Mouse (Mus musculus) ES-CJ7 (cell line): Measurements from ENCODE around the gene Gm14548.
A peak's percentile ranks its signal among the peaks of the same experiment; 100 is the strongest.
"Not testable (repeated sequence)": the region's sequence is repeated elsewhere in the genome, so short reads cannot be mapped to it uniquely, and the experiment has no call there.

Source experiments
- DNase-seq: peaks from one replicate; pipeline ENCODE4 v3.0.0; 2011; ENCODE audit warnings: low read depth, low spot score

The Gm14548 gene

DNA sequence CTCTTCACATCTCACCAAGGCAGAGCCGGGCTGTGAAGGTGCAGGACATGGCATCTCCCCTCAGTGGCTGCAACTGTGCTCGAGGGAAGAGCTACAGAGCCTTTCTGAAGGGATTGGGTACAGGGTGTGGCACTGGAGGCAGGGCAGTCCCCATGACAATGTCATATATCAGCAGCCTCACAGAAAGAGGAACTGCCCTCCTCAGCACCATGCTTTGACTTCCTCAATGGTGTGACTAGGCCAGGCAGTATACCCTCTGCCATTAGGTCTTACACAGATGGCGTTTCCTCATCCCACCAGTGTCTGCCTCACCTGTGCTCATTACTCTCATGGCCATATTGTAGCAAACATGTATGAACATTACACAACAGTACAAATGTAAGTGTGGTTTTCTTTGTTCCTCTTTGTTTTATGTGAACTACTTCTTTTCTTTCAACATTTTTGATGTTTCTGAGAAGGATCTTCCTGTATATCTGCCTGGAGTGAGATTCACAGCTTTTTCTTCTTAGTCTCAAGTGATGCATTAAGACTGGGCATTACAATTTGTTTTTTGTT lies at the start of gene Gm14548:
Gene Gm14548 (minus strand): TSS at position 85 of the 555 bp plus-strand sequence.
- DNase-seq = not testable (repeated sequence)

DNA sequence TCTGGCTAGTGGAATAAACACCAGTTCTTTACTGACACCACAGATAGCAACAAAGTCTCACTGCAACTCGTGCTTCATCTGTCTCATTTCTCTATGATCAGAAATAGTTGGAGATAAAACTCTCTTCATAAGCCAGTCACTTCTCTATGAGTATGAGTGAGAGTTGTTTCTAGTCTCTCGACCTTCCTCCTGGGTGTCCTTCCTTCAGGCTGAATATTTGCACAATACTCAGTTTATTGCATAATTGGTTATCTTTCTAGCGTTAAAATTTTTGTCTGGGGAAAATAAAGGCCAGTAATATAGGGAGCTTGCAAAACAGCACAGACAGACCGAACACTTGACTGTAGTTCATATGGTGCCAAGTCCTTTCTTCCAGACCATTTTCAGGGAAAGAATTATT lies 48.2 kb upstream of the Gm14548 start:
- DNase-seq = no peak

DNA sequence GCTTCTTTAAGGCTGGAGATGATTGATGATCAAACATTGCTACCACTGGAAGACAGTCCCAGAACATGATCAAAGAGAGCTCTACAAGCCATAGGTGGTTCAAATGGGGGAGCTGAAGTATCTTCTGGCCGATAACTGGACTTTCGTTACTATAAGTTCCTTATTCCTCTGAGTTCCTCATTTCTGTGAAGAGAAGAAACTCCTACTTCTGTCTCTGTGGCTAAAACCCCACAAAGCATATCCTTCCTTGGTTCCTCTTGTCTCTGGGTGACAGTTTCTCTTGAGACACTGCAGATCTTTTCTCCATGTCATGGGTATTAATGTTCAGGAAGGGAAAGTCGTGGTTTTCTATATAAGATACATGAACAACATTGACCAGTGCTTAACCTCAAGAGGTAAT lies 43.0 kb upstream of the Gm14548 start:
- no peak for DNase-seq

DNA sequence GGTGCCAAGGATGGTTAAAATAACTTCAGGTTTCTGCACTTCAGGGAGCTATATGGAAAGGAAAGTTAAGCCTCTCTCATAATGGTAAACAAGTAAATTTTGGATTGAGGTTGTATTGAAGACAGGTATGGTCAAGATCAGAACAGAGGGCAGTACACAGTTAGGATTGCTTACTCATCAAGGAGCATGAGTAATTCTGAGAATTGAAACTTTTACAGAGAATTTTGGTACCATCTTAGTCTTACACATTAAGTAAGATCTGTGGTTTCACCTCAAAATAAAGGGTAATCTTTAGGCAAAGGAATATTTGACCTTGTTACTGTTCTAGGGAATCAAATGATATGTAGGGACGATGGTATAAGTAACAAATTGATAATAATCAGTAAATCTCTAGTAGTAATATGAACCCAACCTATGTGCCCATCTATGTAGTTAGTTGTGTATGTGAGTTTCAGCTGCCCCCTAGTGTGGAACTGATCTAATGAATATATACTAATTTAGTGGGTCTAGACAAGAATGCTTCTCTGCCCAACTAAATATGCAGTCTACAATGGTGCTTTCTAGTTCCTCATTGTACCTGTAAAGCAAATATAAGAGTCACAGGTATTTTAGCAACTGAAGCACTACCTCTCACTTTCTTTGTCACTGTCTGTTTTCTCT lies 42.1 kb upstream of the Gm14548 start:
- DNase-seq = no peak

DNA sequence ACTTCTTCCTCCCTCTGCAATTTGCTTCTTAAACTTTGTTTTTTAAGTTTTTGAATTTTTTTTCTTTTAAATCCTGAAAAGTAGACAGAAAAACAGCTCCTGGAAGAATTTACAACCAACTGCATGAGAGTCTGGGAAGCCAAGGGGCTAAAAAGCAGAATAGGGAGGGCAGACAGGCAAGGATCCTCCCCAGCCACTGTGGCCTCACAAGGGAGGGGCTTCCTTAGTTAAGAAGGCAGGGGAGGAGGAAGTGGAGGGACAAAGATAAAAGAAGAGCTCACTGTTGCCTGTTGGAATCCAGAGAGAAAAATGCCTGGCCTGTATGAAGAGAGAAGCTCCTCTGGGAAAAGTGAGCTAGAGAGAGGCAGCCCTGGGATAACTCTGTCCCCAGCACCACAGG lies 37.6 kb upstream of the Gm14548 start:
- peak; percentile 3 for DNase-seq

DNA sequence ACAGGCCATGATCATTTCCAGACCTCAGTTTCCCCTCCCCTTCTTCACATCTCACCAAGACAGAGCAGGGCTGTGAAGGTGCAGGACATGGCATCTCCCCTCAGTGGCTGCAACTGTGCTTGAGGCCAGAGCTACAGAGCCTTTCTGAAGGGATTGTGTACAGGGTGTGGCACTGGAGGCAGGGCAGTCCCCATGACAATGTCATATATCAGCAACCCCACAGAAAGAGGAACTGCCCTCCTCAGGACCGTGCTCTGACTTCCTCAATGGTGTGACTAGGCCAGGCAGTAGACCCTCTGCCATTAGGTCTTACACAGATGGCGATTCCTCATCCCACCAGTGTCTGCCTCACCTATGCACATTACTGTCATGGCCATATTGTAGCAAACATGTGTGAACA lies 17.5 kb upstream of the Gm14548 start, which contains the start of gene Lilra6:
Gene Lilra6 (minus strand): TSS at position 117 of the 400 bp plus-strand sequence.
- DNase-seq = not testable (repeated sequence)

DNA sequence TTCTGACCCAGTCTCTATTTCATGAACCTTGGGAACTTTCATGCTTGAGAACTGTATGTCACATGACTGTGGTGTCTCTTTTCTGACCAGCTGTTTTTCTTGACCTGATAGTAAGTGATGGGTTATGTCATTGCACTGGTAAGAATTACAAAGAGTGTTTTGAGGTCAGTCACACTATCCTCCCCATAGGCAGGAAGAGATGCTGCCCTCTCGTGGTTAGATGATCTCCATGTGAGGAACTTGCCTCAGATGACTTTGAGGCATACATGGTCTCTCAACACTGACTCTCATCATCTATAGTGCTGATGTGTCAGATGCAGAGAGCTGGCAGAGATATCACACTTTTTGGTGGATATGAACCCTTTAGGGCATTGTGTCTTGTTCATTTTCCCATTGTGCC lies 5.8 kb upstream of the Gm14548 start:
- peak; percentile 41 for DNase-seq

DNA sequence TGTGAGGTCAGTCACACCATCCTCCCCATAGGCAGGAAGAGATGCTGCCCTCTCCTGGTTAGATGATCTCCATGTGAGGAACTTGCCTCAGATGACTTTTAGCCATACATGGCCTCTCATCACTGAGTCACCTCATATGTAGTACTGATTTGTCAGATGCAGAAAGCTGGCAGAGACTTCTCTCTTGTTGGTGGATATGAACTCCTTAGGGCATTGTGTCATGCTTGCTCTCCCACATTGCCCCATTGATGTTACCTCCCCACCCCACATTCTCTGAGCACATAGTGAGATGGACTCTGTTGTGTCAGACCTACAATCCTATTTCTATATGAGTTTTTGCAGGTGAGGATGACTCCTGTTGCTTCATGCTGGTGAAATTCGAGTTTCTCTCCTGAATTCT lies 22.9 kb downstream of the Gm14548 start:
- not testable (repeated sequence) for DNase-seq

DNA sequence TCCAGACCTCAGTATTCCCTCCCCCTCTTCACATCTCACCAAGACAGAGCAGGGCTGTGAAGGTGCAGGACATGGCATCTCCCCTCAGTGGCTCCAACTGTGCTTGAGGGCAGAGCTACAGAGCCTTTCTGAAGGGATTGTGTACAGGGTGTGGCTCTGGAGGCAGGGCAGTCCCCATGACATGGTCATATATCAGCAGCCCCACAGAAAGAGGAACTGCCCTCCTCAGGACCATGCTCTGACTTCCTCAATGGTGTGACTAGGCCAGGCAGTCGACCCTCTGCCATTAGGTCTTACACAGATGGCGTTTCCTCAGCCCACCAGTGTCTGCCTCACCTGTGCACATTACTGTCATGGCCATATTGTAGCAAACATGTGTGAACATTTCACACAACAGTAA lies 53.0 kb downstream of the Gm14548 start, which contains the start of gene Pira2:
Gene Pira2 (minus strand): TSS at position 101 of the 400 bp plus-strand sequence.
- not testable (repeated sequence) for DNase-seq

DNA sequence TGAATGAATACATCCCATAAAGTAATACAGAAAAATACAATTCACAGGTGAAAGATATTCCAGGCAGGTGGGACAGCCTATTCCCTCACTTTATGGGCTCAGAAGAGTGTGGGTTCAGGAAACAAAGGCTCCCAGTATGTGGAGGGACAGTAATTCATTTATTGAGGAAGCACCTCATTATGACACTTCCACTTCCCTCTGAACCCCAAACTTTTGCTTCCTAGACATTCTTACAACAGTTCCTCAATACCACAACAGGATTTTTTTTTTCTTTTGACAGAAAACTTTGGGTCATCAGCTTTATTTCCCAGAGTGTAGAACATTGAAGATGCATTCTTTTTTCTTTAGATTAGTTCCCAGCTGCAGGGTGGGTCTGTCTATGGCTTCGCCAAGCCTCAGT lies 60.1 kb downstream of the Gm14548 start:
- DNase-seq = not testable (repeated sequence)
